In the genomic region with DNA sequence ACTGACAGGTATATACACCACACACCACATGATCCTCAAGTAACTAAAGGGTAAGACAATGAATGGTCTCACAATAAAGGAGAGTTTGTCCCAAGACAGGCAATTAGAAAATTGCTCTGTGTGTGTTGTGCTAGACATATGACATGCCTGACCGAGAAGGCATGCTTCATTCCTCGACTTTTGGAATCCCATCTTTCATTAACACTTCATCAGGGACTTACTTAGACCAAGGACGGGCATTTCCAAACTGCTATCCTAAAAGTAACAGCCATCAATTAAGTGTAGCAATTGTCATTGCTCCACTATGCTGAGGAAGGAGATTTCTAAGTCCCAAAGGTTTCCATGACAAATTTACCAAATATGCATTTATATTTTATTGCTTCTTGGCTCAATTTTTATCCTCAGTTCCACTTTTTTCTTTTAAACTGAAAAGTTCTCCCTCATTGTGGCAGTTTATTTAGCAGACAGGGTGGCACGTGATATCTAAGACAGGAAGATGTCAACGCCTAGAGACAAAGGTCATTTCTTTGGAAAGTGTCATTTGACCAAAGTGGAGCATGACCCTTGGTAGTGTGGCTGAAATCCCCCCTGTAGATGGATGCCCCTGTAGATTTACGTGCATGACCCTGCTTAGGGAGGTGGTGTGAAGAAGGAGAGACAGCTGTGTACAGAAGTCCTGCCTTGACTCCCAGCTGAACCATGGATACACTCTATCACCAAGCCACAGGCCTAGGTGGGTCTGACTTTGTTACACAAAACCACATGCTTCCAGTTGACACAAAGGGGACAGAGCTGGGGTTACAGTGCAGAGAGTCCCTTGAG, we compare ENCODE assay signal across 32 mouse cellular contexts. TPM values are rescaled to one million over a fixed set of nuclear protein-coding genes. Genes with fewer than 3 reads are reported as not detected.
A peak's percentile ranks its signal among the peaks of the same experiment; 100 is the strongest.
DNase-seq lines count a peak whose midpoint lies in the region; ATAC-seq and TF ChIP-seq lines count a peak whose summit lies in the region.
"Had no signal": no experiment of that assay in that cellular context is flagged by ENCODE, and none has a peak within 500 bp of the region (broad histone marks: within the 10 kb centered on the region; RNA-seq: fewer than 3 reads in every experiment).

No protein-coding gene starts in this region.

- peak; percentile 37 for TF ChIP-seq EP300 in lung, postnatal 0 days (IDR thresholded peaks at IDR 0.05)

- no peaks in the 10 kb centered on the region for H3K36me3 ChIP-seq in intestine, embryonic 16.5 days (ENCODE audit: control insufficient read depth, insufficient read depth, low read length)
- H3K36me3 ChIP-seq in intestine, postnatal 0 days (ENCODE audit: control insufficient read depth, insufficient read depth): no peaks in the 10 kb centered on the region
- H3K36me3 ChIP-seq in lung, embryonic 14.5 days (ENCODE audit: insufficient read depth): no peaks in the 10 kb centered on the region
- H3K36me3 ChIP-seq in lung, postnatal 0 days (ENCODE audit: insufficient read depth, low read length): no peaks in the 10 kb centered on the region
- H3K36me3 ChIP-seq: heart, embryonic 10.5 days; heart, embryonic 13.5 days had no signal

- no peak overlapping the region for H3K4me2 ChIP-seq in intestine, embryonic 16.5 days (ENCODE audit: low read depth, low read length)
- H3K4me2 ChIP-seq in intestine, postnatal 0 days (replicated peaks; ENCODE audit: low read depth): no peak overlapping the region
- no peak overlapping the region for H3K4me2 ChIP-seq in lung, embryonic 14.5 days
- H3K4me2 ChIP-seq in lung, postnatal 0 days (replicated peaks; ENCODE audit: low read depth, low read length): no peak overlapping the region
- H3K4me2 ChIP-seq: heart, embryonic 13.5 days; hindbrain, embryonic 14.5 days had no signal

- no peaks in the 10 kb centered on the region for H3K27me3 ChIP-seq in intestine, embryonic 16.5 days (replicated peaks; ENCODE audit: control insufficient read depth, insufficient read depth, low read length)
- no peaks in the 10 kb centered on the region for H3K27me3 ChIP-seq in intestine, postnatal 0 days (replicated peaks; ENCODE audit: control insufficient read depth, insufficient read depth, low read length)
- no peaks in the 10 kb centered on the region for H3K27me3 ChIP-seq in lung, embryonic 14.5 days (ENCODE audit: insufficient read depth, low read length)
- no peaks in the 10 kb centered on the region for H3K27me3 ChIP-seq in lung, postnatal 0 days (replicated peaks; ENCODE audit: insufficient read depth, low read length)
- H3K27me3 ChIP-seq: heart, embryonic 13.5 days had no signal

- DNase-seq in lung, embryonic 14.5 days: peak; percentile 88
- no peak for DNase-seq in lung, postnatal 36 days
- DNase-seq in lung, postnatal 0 days (ENCODE audit: low spot score): peak; percentile 91
- DNase-seq in lung, adult 18-20 months: no peak
- DNase-seq in left cerebral cortex, postnatal 36 days (ENCODE audit: low spot score in 2 of 2): no peak
- DNase-seq: adrenal gland, adult 2 months; adrenal gland, postnatal 14 days; cerebellum, adult 11 months; cerebellum, adult 2 months; cerebellum, adult 9-11 months; cerebellum, postnatal 25 days; embryo, embryonic 11 days; forebrain, postnatal 0 days; gastrocnemius, adult 2 months; gastrocnemius, postnatal 14 days; heart, adult 18-20 months; heart, postnatal 14 days; heart, postnatal 4 days had no signal

- no peak for TF ChIP-seq CTCF in intestine, postnatal 0 days (IDR thresholded peaks at IDR 0.05; ENCODE audit: low read depth)
- no peak for TF ChIP-seq CTCF in lung, embryonic 14.5 days (IDR thresholded peaks at IDR 0.05; ENCODE audit: low read depth)
- TF ChIP-seq CTCF in lung, postnatal 0 days (IDR thresholded peaks at IDR 0.05): no peak
- no peak for TF ChIP-seq CTCF in embryonic fibroblast, embryonic 13.5 days (IDR thresholded peaks at IDR 0.05; ENCODE audit: borderline replicate concordance, insufficient read depth, low read length)

- H3K9ac ChIP-seq in intestine, embryonic 16.5 days (ENCODE audit: low read depth, low read length): no peak overlapping the region
- H3K9ac ChIP-seq in intestine, postnatal 0 days (ENCODE audit: low read depth, low read length): no peak overlapping the region
- H3K9ac ChIP-seq in lung, embryonic 14.5 days: no peak overlapping the region
- H3K9ac ChIP-seq in lung, postnatal 0 days (replicated peaks; ENCODE audit: low read depth): no peak overlapping the region
- H3K9ac ChIP-seq: forebrain, postnatal 0 days; heart, embryonic 13.5 days; hindbrain, embryonic 14.5 days had no signal

- no peak overlapping the region for H3K4me3 ChIP-seq in intestine, embryonic 16.5 days (ENCODE audit: low read length)
- H3K4me3 ChIP-seq in intestine, postnatal 0 days (ENCODE audit: low read depth, low read length): no peak overlapping the region
- H3K4me3 ChIP-seq in lung, embryonic 14.5 days (ENCODE audit: low read depth, low read length): no peak overlapping the region
- H3K4me3 ChIP-seq in lung, postnatal 0 days (ENCODE audit: low read depth, low read length): no peak overlapping the region
- H3K4me3 ChIP-seq in embryonic fibroblast, embryonic 13.5 days (ENCODE audit: insufficient read depth, low read length): no peak overlapping the region
- H3K4me3 ChIP-seq: gastrocnemius, adult 2 months; heart, embryonic 10.5 days; heart, embryonic 13.5 days had no signal

- 75% methylated on average over 6 of the region's 6 CpGs for WGBS in intestine, embryonic 16.5 days
- WGBS in intestine, postnatal 0 days: 71% methylated on average over 6 of the region's 6 CpGs
- 34% methylated on average over 6 of the region's 6 CpGs for WGBS in lung, embryonic 14.5 days
- WGBS in lung, postnatal 0 days: 54% methylated on average over 6 of the region's 6 CpGs

- no peaks in the 10 kb centered on the region for H3K9me3 ChIP-seq in intestine, embryonic 16.5 days (ENCODE audit: control insufficient read depth, low read length)
- H3K9me3 ChIP-seq in intestine, postnatal 0 days (ENCODE audit: control insufficient read depth): no peaks in the 10 kb centered on the region
- no peaks in the 10 kb centered on the region for H3K9me3 ChIP-seq in lung, embryonic 14.5 days (ENCODE audit: low read depth, low read length)
- no peaks in the 10 kb centered on the region for H3K9me3 ChIP-seq in lung, postnatal 0 days (ENCODE audit: low read length)
- H3K9me3 ChIP-seq: heart, embryonic 10.5 days; heart, embryonic 13.5 days had no signal

- no peak overlapping the region for H3K27ac ChIP-seq in intestine, embryonic 16.5 days (ENCODE audit: low read length)
- H3K27ac ChIP-seq in intestine, postnatal 0 days (ENCODE audit: low read depth, low read length): no peak overlapping the region
- H3K27ac ChIP-seq in lung, embryonic 14.5 days (ENCODE audit: low read depth): no peak overlapping the region
- no peak overlapping the region for H3K27ac ChIP-seq in lung, postnatal 0 days (ENCODE audit: low read length)
- H3K27ac ChIP-seq in embryonic fibroblast, embryonic 13.5 days (ENCODE audit: insufficient read depth, low read length): peak overlapping the region; percentile 13; the same call in 1 of the 2 replicates
- H3K27ac ChIP-seq: gastrocnemius, adult 2 months; heart, embryonic 10.5 days; heart, embryonic 13.5 days; hindbrain, embryonic 14.5 days had no signal

- TF ChIP-seq POLR2A in embryonic fibroblast, embryonic 13.5 days (IDR thresholded peaks at IDR 0.05; ENCODE audit: low read depth, low read length): no peak

- ATAC-seq in intestine, embryonic 16.5 days: peak; percentile 47
- no peak; the same call in 1 of the 2 replicates for ATAC-seq in intestine, postnatal 0 days
- ATAC-seq in lung, embryonic 14.5 days (ENCODE audit: insufficient read depth): peak; percentile 91
- ATAC-seq in lung, postnatal 0 days: peak; percentile 87
- ATAC-seq: CD4-positive, CD25-positive, alpha-beta regulatory T cell, adult 4 months; forebrain, embryonic 14.5 days; forebrain, postnatal 0 days had no signal

- peaks cover 4% of the 10 kb centered on the region; the same call in 1 of the 2 replicates for H3K4me1 ChIP-seq in intestine, embryonic 16.5 days (ENCODE audit: control insufficient read depth, insufficient read depth, low read length)
- H3K4me1 ChIP-seq in intestine, postnatal 0 days (replicated peaks; ENCODE audit: control insufficient read depth, insufficient read depth, low read length): no peaks in the 10 kb centered on the region; the same call in 1 of the 2 replicates
- H3K4me1 ChIP-seq in lung, embryonic 14.5 days (ENCODE audit: insufficient read depth): peaks cover 22% of the 10 kb centered on the region
- H3K4me1 ChIP-seq in lung, postnatal 0 days (ENCODE audit: insufficient read depth, low read depth, low read length): no peaks in the 10 kb centered on the region
- no peaks in the 10 kb centered on the region; the same call in 1 of the 2 replicates for H3K4me1 ChIP-seq in embryonic fibroblast, embryonic 13.5 days (ENCODE audit: control insufficient read depth, insufficient read depth, low read length)

- intact Hi-C loops in left cerebral cortex, postnatal 36 days (cut with DNase I): no loop called here

RNA-seq across cellular contexts. Expression of a gene that starts 22.5 kb away (rescaled TPM):
- polyA plus RNA-seq in intestine, embryonic 16.5 days (2015; fragmentation: Nextera tagmentation; extraction: Ambion mirVana): 0.33 and 0.47 TPM in 2 replicates
- 0.73 and 0.82 TPM in 2 replicates for polyA plus RNA-seq in intestine, postnatal 0 days (2015; fragmentation: Nextera tagmentation; extraction: Ambion mirVana)
- 6.0 and 7.7 TPM in 2 replicates for polyA plus RNA-seq in lung, embryonic 14.5 days (2014; fragmentation: Nextera tagmentation; extraction: Ambion mirVana)
- polyA plus RNA-seq in lung, postnatal 0 days (2015; fragmentation: Nextera tagmentation; extraction: Ambion mirVana): 2.9 and 5.5 TPM in 2 replicates
- 0.62 TPM in 1 of 2 replicates, not detected in the other for polyA plus RNA-seq in embryonic fibroblast, embryonic 13.5 days (2011; ENCODE audit: insufficient read length, low read depth, missing spikeins)
- total RNA-seq in left cerebral cortex, postnatal 36 days (2021): not detected
- total RNA-seq: adrenal gland, adult 2 months; adrenal gland, postnatal 14 days; adrenal gland, postnatal 4 days; gastrocnemius, adult 2 months; MEL had no signal
- polyA plus RNA-seq: CD4-positive, CD25-positive, alpha-beta regulatory T cell, adult 4 months had no signal

RNA-seq across cellular contexts. Expression of a gene that starts 33.5 kb away (rescaled TPM):
- 0.10 and 0.11 TPM in 2 replicates for polyA plus RNA-seq in intestine, embryonic 16.5 days (2015; fragmentation: Nextera tagmentation; extraction: Ambion mirVana)
- not detected in 2 replicates for polyA plus RNA-seq in intestine, postnatal 0 days (2015; fragmentation: Nextera tagmentation; extraction: Ambion mirVana)
- 0.38 and 0.53 TPM in 2 replicates for polyA plus RNA-seq in lung, embryonic 14.5 days (2014; fragmentation: Nextera tagmentation; extraction: Ambion mirVana)
- polyA plus RNA-seq in lung, postnatal 0 days (2015; fragmentation: Nextera tagmentation; extraction: Ambion mirVana): 0.42 and 1.6 TPM in 2 replicates
- 1.1 and 4.3 TPM in 2 replicates for polyA plus RNA-seq in embryonic fibroblast, embryonic 13.5 days (2011; ENCODE audit: insufficient read length, low read depth, missing spikeins)
- under 1 TPM in 1 of 2 experiments, not detected in 1; 0.32 TPM for total RNA-seq in left cerebral cortex, postnatal 36 days (2021)
- total RNA-seq: adrenal gland, adult 2 months; adrenal gland, postnatal 14 days; adrenal gland, postnatal 4 days; common myeloid progenitor, adult 5-6 weeks; forebrain, postnatal 0 days; gastrocnemius, postnatal 14 days; heart, adult 18-20 months; heart, postnatal 14 days; heart, postnatal 4 days; MEL had no signal
- polyA plus RNA-seq: adrenal gland, adult 2 months; CD4-positive, CD25-positive, alpha-beta regulatory T cell, adult 4 months; cerebellum, adult 2 months; embryonic facial prominence, embryonic 11.5 days; forebrain, embryonic 11.5 days; forebrain, embryonic 14.5 days; forebrain, postnatal 0 days; heart, embryonic 13.5 days; heart, embryonic 16.5 days had no signal

Comparison
In these comparisons a context has a peak if more than half of its experiments do, and no peak if none do; other contexts are left out.
1. DNase-seq: peak in lung, embryonic 14.5 days (single experiment) and lung, postnatal 0 days (single experiment); none in lung, postnatal 36 days (single experiment), lung, adult 18-20 months (0 of 2) and left cerebral cortex, postnatal 36 days (0 of 2).